Mouse (Mus musculus) erythroblast, embryonic 14.5 days (primary cell): ENCODE measurements around the gene Rnf44. TPM values are rescaled to one million over a fixed set of nuclear protein-coding genes. Genes with fewer than 3 reads are reported as not detected.

ENCODE experiments used
- H3K27me3 ChIP-seq: 2 replicates; pipeline ENCODE4 v1.6.1; 2012; ENCODE audit warnings: inconsistent platforms; ENCODE audit not compliant: control insufficient read depth
- H3K36me3 ChIP-seq: 2 replicates; pipeline ENCODE4 v1.6.1; 2012; ENCODE audit warnings: mild to moderate bottlenecking, inconsistent platforms; ENCODE audit not compliant: control insufficient read depth
- H3K4me1 ChIP-seq: 2 replicates; pipeline ENCODE4 v1.6.1; 2012; ENCODE audit warnings: inconsistent platforms; ENCODE audit not compliant: control insufficient read depth
- H3K4me3 ChIP-seq: replicated peaks from 2 replicates; pipeline ENCODE3; 2012; ENCODE audit warnings: moderate library complexity, mild to moderate bottlenecking, inconsistent platforms
- H3K9me3 ChIP-seq: 2 replicates; pipeline ENCODE4 v1.6.1; 2012; ENCODE audit warnings: low read length, inconsistent platforms, mixed read lengths; ENCODE audit not compliant: control insufficient read depth
- GATA1 ChIP-seq: IDR thresholded peaks from 2 replicates; pipeline ENCODE4 v1.6.1; 2012; ENCODE audit warnings: low read length, inconsistent platforms, mixed read lengths
- TAL1 ChIP-seq: IDR thresholded peaks from 3 replicates; pipeline ENCODE4 v1.6.1; 2012; ENCODE audit warnings: low read length, inconsistent platforms, mixed read lengths
- polyA plus RNA-seq: library from polyadenylated mRNA; stranded (reverse); fragments of >175 nt; gene quantifications from 2 replicates; pipeline ENCODE4 v1.2.3, GENCODE M21; 2012

Gene Rnf44
- polyA plus RNA-seq, 1 experiment: 23.6 TPM

- H3K4me1 ChIP-seq: peaks cover 73% of the 10 kb centered on the region
- peaks cover 84% of the 10 kb centered on the region for H3K36me3 ChIP-seq
Measured at GRCm38 (mm10) chr13:54680184-54680853, 13.4 kb downstream of the Rnf44 start.

GRCm38 (mm10) chr13:54678263-54678662, 15.4 kb downstream of the Rnf44 start:
- no peak overlapping the region for H3K4me3 ChIP-seq
- peaks cover 53% of the 10 kb centered on the region for H3K4me1 ChIP-seq
- no peaks in the 10 kb centered on the region for H3K27me3 ChIP-seq
- no peaks in the 10 kb centered on the region for H3K9me3 ChIP-seq
- H3K36me3 ChIP-seq: peaks cover 63% of the 10 kb centered on the region
- TF ChIP-seq GATA1 (no peak), TAL1 (no peak)

More at GRCm38 (mm10) chr13:54680184-54680853, 13.4 kb downstream of the Rnf44 start:
- TF ChIP-seq GATA1 (peak; percentile 94), TAL1 (peak; percentile 94)
- Histone ChIP-seq H3K4me3 (peak overlapping the region; percentile 64), H3K27me3 (no peaks in the 10 kb centered on the region), H3K9me3 (no peaks in the 10 kb centered on the region)

GRCm38 (mm10) chr13:54675895-54676590, 17.7 kb downstream of the Rnf44 start:
- Histone ChIP-seq H3K4me1 (peaks cover 33% of the 10 kb centered on the region), H3K27me3 (no peaks in the 10 kb centered on the region), H3K4me3 (no peak overlapping the region), H3K36me3 (peaks cover 41% of the 10 kb centered on the region), H3K9me3 (no peaks in the 10 kb centered on the region)
- TF ChIP-seq TAL1 (no peak), GATA1 (no peak)

- no peak overlapping the region for H3K4me3 ChIP-seq
- peaks cover 5% of the 10 kb centered on the region for H3K36me3 ChIP-seq
- H3K4me1 ChIP-seq: peaks cover 2% of the 10 kb centered on the region
- TF ChIP-seq GATA1: no peak
- no peak for TF ChIP-seq TAL1
- H3K9me3 ChIP-seq: peaks cover 3% of the 10 kb centered on the region
- no peaks in the 10 kb centered on the region for H3K27me3 ChIP-seq
Measured at GRCm38 (mm10) chr13:54670491-54670890, 23.2 kb downstream of the Rnf44 start.

- TF ChIP-seq TAL1 (no peak), GATA1 (no peak)
- no peaks in the 10 kb centered on the region; the same call in 1 of the 2 replicates for H3K4me1 ChIP-seq
- peaks cover 3% of the 10 kb centered on the region for H3K9me3 ChIP-seq
- peaks cover 45% of the 10 kb centered on the region for H3K36me3 ChIP-seq
- H3K27me3 ChIP-seq: no peaks in the 10 kb centered on the region
- no peak overlapping the region for H3K4me3 ChIP-seq
Measured at GRCm38 (mm10) chr13:54665062-54665461, 28.6 kb downstream of the Rnf44 start.

DNA sequence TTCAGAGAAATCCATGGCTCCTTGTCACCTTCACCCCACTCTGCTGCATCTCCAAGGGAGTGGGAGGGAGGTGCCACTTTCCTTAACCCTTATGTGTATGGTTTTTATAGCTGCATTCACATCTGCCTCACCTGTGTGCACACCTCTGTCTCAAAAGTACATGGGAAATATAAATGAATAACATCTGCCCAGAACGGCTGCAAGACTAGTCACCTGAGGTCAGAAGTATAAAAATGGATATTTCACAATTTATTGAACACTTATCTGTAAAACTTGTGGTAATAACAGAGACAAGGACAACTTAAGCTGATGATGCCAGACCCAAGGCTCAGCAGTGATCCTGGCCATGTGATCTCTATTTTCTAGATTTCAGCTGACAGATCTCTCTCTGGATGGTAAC, 29.2 kb downstream of the Rnf44 start:
- TF ChIP-seq GATA1 (no peak), TAL1 (no peak)
- Histone ChIP-seq H3K4me1 (no peaks in the 10 kb centered on the region; the same call in 1 of the 2 replicates), H3K4me3 (no peak overlapping the region), H3K9me3 (peaks cover 3% of the 10 kb centered on the region), H3K36me3 (peaks cover 51% of the 10 kb centered on the region), H3K27me3 (no peaks in the 10 kb centered on the region)

- no peaks in the 10 kb centered on the region; the same call in 1 of the 2 replicates for H3K4me1 ChIP-seq
- TF ChIP-seq GATA1 (no peak), TAL1 (no peak)
- peaks cover under 1% of the 10 kb centered on the region for H3K9me3 ChIP-seq
- H3K27me3 ChIP-seq: no peaks in the 10 kb centered on the region
- no peak overlapping the region for H3K4me3 ChIP-seq
- H3K36me3 ChIP-seq: peaks cover 55% of the 10 kb centered on the region
Measured at GRCm38 (mm10) chr13:54663999-54664398, 29.7 kb downstream of the Rnf44 start.

DNA sequence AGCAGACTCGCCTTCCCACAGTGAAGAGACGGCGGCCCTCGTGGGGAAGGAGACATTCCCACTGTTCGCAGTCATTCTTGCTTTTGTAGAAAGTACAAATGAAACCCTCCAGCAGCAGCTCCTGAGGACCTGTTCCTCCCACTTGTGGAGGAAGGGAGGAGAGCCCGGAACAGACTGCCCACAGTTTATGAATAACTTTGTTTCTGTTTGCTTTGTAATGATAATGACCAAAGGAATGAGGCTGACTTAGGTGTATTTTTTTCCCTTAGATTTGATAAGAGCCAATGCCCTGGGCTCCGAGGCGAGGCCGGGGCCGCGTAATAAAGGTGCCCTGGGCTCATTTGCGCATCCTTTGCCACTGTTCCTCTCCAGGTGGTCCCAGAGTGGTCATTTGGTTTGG, 32.3 kb downstream of the Rnf44 start:
- H3K27me3 ChIP-seq: no peaks in the 10 kb centered on the region
- H3K4me1 ChIP-seq: no peaks in the 10 kb centered on the region; the same call in 1 of the 2 replicates
- no peaks in the 10 kb centered on the region for H3K9me3 ChIP-seq
- TF ChIP-seq GATA1 (no peak), TAL1 (no peak)
- peaks cover 76% of the 10 kb centered on the region for H3K36me3 ChIP-seq
- H3K4me3 ChIP-seq: no peak overlapping the region

DNA sequence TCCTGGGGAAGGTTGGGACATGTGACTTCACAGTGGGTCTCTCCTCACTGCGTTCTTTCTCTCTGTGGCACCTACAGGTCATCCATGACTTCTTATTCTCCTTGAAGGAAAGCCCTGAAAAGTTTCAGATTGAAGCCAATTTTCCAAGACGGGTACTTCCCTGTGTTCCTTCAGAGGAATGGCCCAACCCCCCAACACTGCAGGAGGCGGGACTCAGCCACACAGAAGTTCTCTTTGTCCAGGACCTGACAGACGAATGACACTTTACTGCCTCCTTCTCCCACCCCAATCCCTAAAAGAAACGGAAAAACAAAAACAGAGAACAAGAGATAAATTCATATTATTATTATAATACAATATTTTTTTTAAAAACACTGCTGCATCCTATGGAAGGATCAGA, 32.8 kb downstream of the Rnf44 start:
- Histone ChIP-seq H3K9me3 (no peaks in the 10 kb centered on the region), H3K4me1 (no peaks in the 10 kb centered on the region; the same call in 1 of the 2 replicates), H3K36me3 (peaks cover 80% of the 10 kb centered on the region), H3K4me3 (no peak overlapping the region), H3K27me3 (no peaks in the 10 kb centered on the region)
- TF ChIP-seq GATA1 (no peak), TAL1 (no peak)
